Mouse (Mus musculus) kidney, adult 2 months (tissue): ENCODE measurements around the gene Fzr1.

Experiments
- CTCF ChIP-seq: fragments of 200-500 bp; conservative IDR thresholded peaks from 2 replicates; pipeline ENCODE4 v1.5.1; 2011; ENCODE audit warnings: low read depth, mild to moderate bottlenecking, control low read depth, low read length, moderate library complexity, mixed read lengths; ENCODE audit not compliant: insufficient read depth, insufficient read length
- POLR2A ChIP-seq: fragments of 200-500 bp; IDR thresholded peaks from one replicate; pipeline ENCODE4 v1.6.1; 2011; ENCODE audit warnings: low read depth, low read length, control low read depth

GRCm38 (mm10) chr10:81356991-81357844 lies 21.1 kb downstream of the Fzr1 start, which contains the start of gene Mfsd12:
- TF ChIP-seq CTCF (no peak), POLR2A (no peak)
